Mouse (Mus musculus) brain, embryonic 14.5 days (tissue): ENCODE data around the gene Fen1.

Experiments used
- CTCF ChIP-seq: fragments of 200-500 bp; IDR thresholded peaks from 2 replicates; pipeline ENCODE4 v1.5.1; 2012; ENCODE audit warnings: inconsistent platforms, mild to moderate bottlenecking, moderate library complexity, borderline replicate concordance; ENCODE audit not compliant: insufficient read depth, insufficient read length; ENCODE audit errors: extremely low read depth
- POLR2A ChIP-seq: fragments of 200-500 bp; IDR thresholded peaks from 2 replicates; pipeline ENCODE4 v1.6.1; 2012; ENCODE audit warnings: mild to moderate bottlenecking, inconsistent platforms, borderline replicate concordance; ENCODE audit not compliant: poor library complexity, insufficient read depth, insufficient read length, severe bottlenecking; ENCODE audit errors: extremely low read depth

DNA sequence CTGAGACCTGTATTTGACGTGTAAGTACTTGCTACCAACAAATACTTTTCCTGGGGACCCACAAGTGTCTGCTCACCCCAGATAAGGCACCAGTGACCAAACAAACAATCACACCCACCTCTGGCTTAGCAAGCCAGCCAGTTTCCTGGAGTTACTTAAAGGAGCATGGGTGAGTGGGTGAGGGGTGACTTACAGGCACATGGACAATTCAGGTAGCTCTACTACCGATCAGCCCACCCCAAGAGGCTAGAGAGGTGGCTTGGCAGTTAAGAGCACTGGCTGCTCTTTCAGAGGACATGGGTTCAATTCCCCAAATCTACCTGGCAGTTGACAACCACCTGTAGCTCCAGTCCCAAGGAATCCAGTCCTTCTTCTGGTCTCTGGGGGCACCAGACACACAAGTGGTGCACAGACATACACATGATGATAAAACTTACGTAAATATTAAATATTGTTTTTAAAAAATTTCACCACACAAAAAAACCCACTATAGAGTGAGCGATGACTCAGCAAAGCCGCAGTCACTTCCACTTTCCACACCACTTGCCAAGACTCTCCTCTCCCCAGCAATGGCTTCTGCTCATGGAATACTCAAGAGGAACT lies 30.8 kb downstream of the Fen1 start:
- TF ChIP-seq CTCF, result no peak
- TF ChIP-seq POLR2A, result no peak
